Mouse (Mus musculus): ENCODE results near the gene Megf11.

GRCm38 (mm10) chr9:64503996-64504395, 118.6 kb downstream of the Megf11 start:
- TF ChIP-seq POLR2A (IDR thresholded peaks at IDR 0.05; ENCODE audit: control insufficient read depth in 1 of 2, insufficient read depth in 1 of 2, low read depth in 1 of 2, low read length in 2 of 2, poor library complexity in 1 of 2): no peak
- no peak for TF ChIP-seq ZKSCAN1 (IDR thresholded peaks at IDR 0.05; ENCODE audit: low read depth, low read length)
- TF ChIP-seq MAFK (IDR thresholded peaks at IDR 0.05; ENCODE audit: borderline replicate concordance, low read depth, low read length): no peak
- TF ChIP-seq CTCF (IDR thresholded peaks at IDR 0.05 in 2 of 3, conservative IDR thresholded peaks at IDR 0.05 in 1 of 3; ENCODE audit: control insufficient read depth in 1 of 3, insufficient read depth in 1 of 3, low read depth in 2 of 3, low read length in 3 of 3, poor library complexity in 1 of 3, severe bottlenecking in 1 of 3): no peak
- no peak for TF ChIP-seq HCFC1 (IDR thresholded peaks at IDR 0.05; ENCODE audit: low read depth, low read length)
- TF ChIP-seq ETS1 (IDR thresholded peaks at IDR 0.05; ENCODE audit: low read depth, low read length): no peak
- no peak for TF ChIP-seq SIN3A (IDR thresholded peaks at IDR 0.05; ENCODE audit: low read length)
- no peak for TF ChIP-seq MAX (IDR thresholded peaks at IDR 0.05; ENCODE audit: low read length)
- TF ChIP-seq CHD2 (IDR thresholded peaks at IDR 0.05; ENCODE audit: low read length): no peak
- no peak for TF ChIP-seq SMC3 (IDR thresholded peaks at IDR 0.05; ENCODE audit: low read depth, low read length)
- TF ChIP-seq GATA1 (IDR thresholded peaks at IDR 0.05; ENCODE audit: low read depth, low read length): no peak
- TF ChIP-seq BHLHE40 (IDR thresholded peaks at IDR 0.05; ENCODE audit: borderline replicate concordance, low read depth, low read length): no peak
